Mouse (Mus musculus): ENCODE data around the gene Vmn1r202. TPM values are rescaled to one million over a fixed set of nuclear protein-coding genes. Genes with fewer than 3 reads are reported as not detected.
"Not testable (repeated sequence)": the region's sequence is repeated elsewhere in the genome, so short reads cannot be mapped to it uniquely, and the experiment has no call there.

Gene Vmn1r202
- polyA plus RNA-seq (2015; fragmentation: Nextera tagmentation; extraction: Ambion mirVana) = not detected in 2 replicates

DNA sequence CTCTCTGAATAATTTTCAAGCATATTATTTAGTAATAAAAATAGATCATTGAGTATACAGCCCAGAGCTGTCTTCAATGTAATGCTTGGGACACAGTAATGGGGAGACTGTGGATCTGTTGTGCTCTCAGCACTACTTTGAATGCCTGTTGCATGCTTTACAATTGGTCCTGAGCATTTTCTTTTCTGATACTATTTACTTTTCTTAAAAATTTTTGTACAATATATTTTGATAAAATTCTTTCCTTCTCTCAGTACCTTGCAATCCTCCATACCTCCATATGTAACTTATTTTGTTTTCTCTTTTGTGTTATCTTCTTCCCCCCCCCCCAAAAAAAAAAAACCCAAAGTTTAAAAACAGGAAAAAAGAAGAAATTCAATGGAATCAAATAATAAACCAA is at the start of gene Vmn1r202:
TSS of gene Vmn1r202 (minus strand) at position 101 of the 400 bp plus-strand sequence.
- no peaks in the 10 kb centered on the region for H3K9me3 ChIP-seq (replicated peaks; ENCODE audit: control insufficient read depth, low read length)
- no peaks in the 10 kb centered on the region for H3K4me1 ChIP-seq (ENCODE audit: control insufficient read depth, insufficient read depth, low read length)

DNA sequence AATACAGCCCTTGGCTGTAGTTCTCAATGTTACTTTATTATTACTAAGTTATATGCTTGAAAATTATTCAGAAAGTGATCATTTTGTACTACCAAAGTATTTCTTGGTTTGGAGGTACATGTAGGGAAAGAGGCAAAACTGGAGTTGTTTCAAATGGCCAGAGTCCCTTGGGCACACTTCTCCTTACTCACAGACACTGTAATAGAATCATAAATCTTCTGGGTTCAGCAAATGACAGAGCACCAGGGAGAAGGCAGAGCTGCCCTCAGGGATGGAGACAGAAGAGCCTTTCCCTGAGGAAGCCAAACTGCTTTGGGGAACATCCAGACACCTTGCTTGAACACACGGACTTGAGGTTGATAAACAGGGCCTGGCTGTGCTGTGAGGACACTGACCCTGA is 47.7 kb upstream of the Vmn1r202 start, which contains the start of gene Vmn1r204:
TSS of gene Vmn1r204 (plus strand) at position 301 of the 400 bp plus-strand sequence.
- H3K4me3 ChIP-seq (ENCODE audit: low read length); H3K4me1 ChIP-seq (ENCODE audit: control insufficient read depth, insufficient read depth, low read length); H3K27ac ChIP-seq (ENCODE audit: low read length); H3K9ac ChIP-seq (ENCODE audit: low read length); ATAC-seq (replicated peaks; ENCODE audit: extremely low read depth, insufficient read depth, low FRiP score); H3K36me3 ChIP-seq (ENCODE audit: control insufficient read depth, insufficient read depth); H3K9me3 ChIP-seq (replicated peaks; ENCODE audit: control insufficient read depth, low read length); H3K4me2 ChIP-seq (ENCODE audit: low read depth, low read length); H3K27me3 ChIP-seq (ENCODE audit: control insufficient read depth, insufficient read depth, low read length): not testable (repeated sequence)
- WGBS = 55% methylated on average over 1 of the region's 1 CpGs

More for the DNA sequence above, at the start of gene Vmn1r202:
- H3K36me3 ChIP-seq (ENCODE audit: control insufficient read depth, insufficient read depth) = no peaks in the 10 kb centered on the region
- H3K4me3 ChIP-seq (ENCODE audit: low read length) = no peak within 1 kb of the TSS
- H3K9ac ChIP-seq (ENCODE audit: low read length) = no peak within 1 kb of the TSS
- ATAC-seq (replicated peaks; ENCODE audit: extremely low read depth, insufficient read depth, low FRiP score) = no peak
- no peaks in the 10 kb centered on the region for H3K27me3 ChIP-seq (ENCODE audit: control insufficient read depth, insufficient read depth, low read length)
- H3K27ac ChIP-seq (ENCODE audit: low read length) = no peak within 1 kb of the TSS
- no peak within 1 kb of the TSS for H3K4me2 ChIP-seq (ENCODE audit: low read depth, low read length)

GRCm38 (mm10) chr13:22517814-22518213 is 12.6 kb upstream of the Vmn1r202 start, which contains the start of gene Vmn1r203:
TSS of gene Vmn1r203 (plus strand) at chr13:22518114.
- Histone ChIP-seq H3K27me3 (ENCODE audit: control insufficient read depth, insufficient read depth, low read length) (no peaks in the 10 kb centered on the region), H3K9me3 (replicated peaks; ENCODE audit: control insufficient read depth, low read length) (no peaks in the 10 kb centered on the region), H3K27ac (ENCODE audit: low read length) (no peak within 1 kb of the TSS), H3K36me3 (ENCODE audit: control insufficient read depth, insufficient read depth) (no peaks in the 10 kb centered on the region), H3K4me2 (ENCODE audit: low read depth, low read length) (no peak within 1 kb of the TSS), H3K4me1 (ENCODE audit: control insufficient read depth, insufficient read depth, low read length) (no peaks in the 10 kb centered on the region), H3K9ac (ENCODE audit: low read length) (no peak within 1 kb of the TSS), H3K4me3 (ENCODE audit: low read length) (no peak within 1 kb of the TSS)
- no peak for ATAC-seq (replicated peaks; ENCODE audit: extremely low read depth, insufficient read depth, low FRiP score)

DNA sequence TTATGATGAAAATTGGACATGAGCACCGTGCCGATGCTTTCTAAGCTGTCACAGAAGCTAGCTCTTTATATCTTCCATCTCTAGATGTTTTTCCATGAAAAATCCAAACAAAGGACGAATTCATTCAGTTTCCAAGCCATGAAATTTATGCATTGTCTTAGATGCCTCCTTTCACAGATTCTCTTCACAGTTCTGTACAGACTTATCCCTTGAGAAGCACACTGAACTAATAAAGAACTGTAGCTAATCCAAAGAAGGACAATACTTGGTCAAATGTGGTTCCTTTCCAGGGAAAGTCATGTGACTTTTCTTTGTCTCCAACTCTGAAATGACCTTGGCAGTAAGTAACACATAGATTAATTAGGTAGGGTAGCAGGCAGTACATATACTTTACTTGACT is 2.8 kb downstream of the Vmn1r202 start:
- H3K4me2 ChIP-seq (ENCODE audit: low read depth, low read length) = no peak overlapping the region
- WGBS = 67% methylated on average over 3 of the region's 3 CpGs
- no peak for ATAC-seq (replicated peaks; ENCODE audit: extremely low read depth, insufficient read depth, low FRiP score)

DNA sequence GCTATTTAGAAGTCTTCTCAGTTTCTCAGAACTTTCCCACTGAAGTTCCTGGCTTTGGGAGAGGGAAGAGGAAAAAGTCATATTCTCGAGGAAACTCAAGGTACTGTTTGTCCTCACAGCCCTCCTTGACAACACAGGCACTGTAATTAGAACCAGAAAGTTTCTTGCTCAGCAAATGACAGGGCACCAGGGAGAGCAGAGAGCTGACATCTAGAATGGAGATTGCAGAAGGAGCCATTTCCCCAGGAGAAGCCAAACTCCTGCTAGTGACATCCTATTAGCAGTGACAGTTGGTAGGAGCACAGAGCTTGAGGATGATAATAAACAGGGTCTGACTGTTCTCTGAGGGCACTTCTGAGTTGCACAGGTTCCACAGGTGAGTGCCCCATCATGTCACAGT is 33.6 kb downstream of the Vmn1r202 start, which contains the start of gene Vmn1r201:
TSS of gene Vmn1r201 (plus strand) at position 301 of the 400 bp plus-strand sequence.
- Histone ChIP-seq H3K4me2 (ENCODE audit: low read depth, low read length) (no peak within 1 kb of the TSS), H3K4me3 (ENCODE audit: low read length) (no peak within 1 kb of the TSS), H3K9ac (ENCODE audit: low read length) (no peak within 1 kb of the TSS), H3K9me3 (replicated peaks; ENCODE audit: control insufficient read depth, low read length) (no peaks in the 10 kb centered on the region), H3K4me1 (ENCODE audit: control insufficient read depth, insufficient read depth, low read length) (no peaks in the 10 kb centered on the region), H3K27me3 (ENCODE audit: control insufficient read depth, insufficient read depth, low read length) (no peaks in the 10 kb centered on the region), H3K27ac (ENCODE audit: low read length) (no peak within 1 kb of the TSS), H3K36me3 (ENCODE audit: control insufficient read depth, insufficient read depth) (no peaks in the 10 kb centered on the region)
- ATAC-seq (replicated peaks; ENCODE audit: extremely low read depth, insufficient read depth, low FRiP score) = no peak
- 38% methylated on average over 1 of the region's 1 CpGs for WGBS

More for the DNA sequence above, 2.8 kb downstream of the Vmn1r202 start:
- H3K4me1 ChIP-seq (ENCODE audit: control insufficient read depth, insufficient read depth, low read length) = no peaks in the 10 kb centered on the region
- no peaks in the 10 kb centered on the region for H3K9me3 ChIP-seq (replicated peaks; ENCODE audit: control insufficient read depth, low read length)
- no peaks in the 10 kb centered on the region for H3K36me3 ChIP-seq (ENCODE audit: control insufficient read depth, insufficient read depth)
- no peaks in the 10 kb centered on the region for H3K27me3 ChIP-seq (ENCODE audit: control insufficient read depth, insufficient read depth, low read length)
- H3K9ac ChIP-seq (ENCODE audit: low read length) = no peak overlapping the region
- no peak overlapping the region for H3K4me3 ChIP-seq (ENCODE audit: low read length)
- no peak overlapping the region for H3K27ac ChIP-seq (ENCODE audit: low read length)

DNA sequence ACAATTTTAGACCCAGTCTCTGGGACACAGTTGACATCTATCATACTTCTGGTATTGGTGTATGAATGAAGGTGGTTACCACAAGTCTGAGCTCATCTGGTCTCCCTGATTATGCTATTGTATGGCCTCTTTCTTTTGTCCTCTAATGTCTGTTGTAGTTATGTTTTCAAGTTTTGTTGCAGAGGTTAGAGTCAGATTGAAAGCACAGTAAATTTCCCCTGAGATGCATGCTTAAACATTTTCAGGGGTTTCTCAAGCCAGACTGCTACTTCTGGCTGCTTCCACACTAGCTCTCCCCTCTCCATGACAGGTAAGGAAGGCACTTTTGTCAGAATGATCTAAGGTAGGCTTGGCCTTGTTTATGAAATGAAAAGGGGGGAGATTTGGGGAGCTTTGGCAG is 50.0 kb downstream of the Vmn1r202 start:
- Histone ChIP-seq H3K9ac (ENCODE audit: low read length) (no peak overlapping the region), H3K27ac (ENCODE audit: low read length) (no peak overlapping the region), H3K27me3 (ENCODE audit: control insufficient read depth, insufficient read depth, low read length) (no peaks in the 10 kb centered on the region), H3K4me1 (ENCODE audit: control insufficient read depth, insufficient read depth, low read length) (no peaks in the 10 kb centered on the region), H3K36me3 (ENCODE audit: control insufficient read depth, insufficient read depth) (no peaks in the 10 kb centered on the region), H3K4me3 (ENCODE audit: low read length) (no peak overlapping the region), H3K4me2 (ENCODE audit: low read depth, low read length) (no peak overlapping the region), H3K9me3 (replicated peaks; ENCODE audit: control insufficient read depth, low read length) (no peaks in the 10 kb centered on the region)
- ATAC-seq (replicated peaks; ENCODE audit: extremely low read depth, insufficient read depth, low FRiP score) = no peak

Other genes starting within 250 kb of the Vmn1r202 start
- gene Vmn1r195, start 234.9 kb downstream of the Vmn1r202 start, polyA plus RNA-seq (2015; fragmentation: Nextera tagmentation; extraction: Ambion mirVana) = not detected in 2 replicates
- not detected in 2 replicates for gene Vmn1r196, start 215.5 kb downstream of the Vmn1r202 start, polyA plus RNA-seq (2015; fragmentation: Nextera tagmentation; extraction: Ambion mirVana)
- not detected in 2 replicates for gene Vmn1r197, start 180.8 kb downstream of the Vmn1r202 start, polyA plus RNA-seq (2015; fragmentation: Nextera tagmentation; extraction: Ambion mirVana)
- gene Vmn1r198, start 155.0 kb downstream of the Vmn1r202 start, polyA plus RNA-seq (2015; fragmentation: Nextera tagmentation; extraction: Ambion mirVana) = not detected in 2 replicates
- not detected in 2 replicates for gene Vmn1r199, start 125.6 kb downstream of the Vmn1r202 start, polyA plus RNA-seq (2015; fragmentation: Nextera tagmentation; extraction: Ambion mirVana)
- gene Vmn1r200, start 115.0 kb downstream of the Vmn1r202 start, polyA plus RNA-seq (2015; fragmentation: Nextera tagmentation; extraction: Ambion mirVana) = not detected in 2 replicates
- not detected in 2 replicates for gene Vmn1r201, start 33.5 kb downstream of the Vmn1r202 start, polyA plus RNA-seq (2015; fragmentation: Nextera tagmentation; extraction: Ambion mirVana)
- gene Vmn1r203, start 12.7 kb upstream of the Vmn1r202 start, polyA plus RNA-seq (2015; fragmentation: Nextera tagmentation; extraction: Ambion mirVana) = not detected in 2 replicates
- gene Vmn1r204, start 47.8 kb upstream of the Vmn1r202 start, polyA plus RNA-seq (2015; fragmentation: Nextera tagmentation; extraction: Ambion mirVana) = not detected in 2 replicates
- gene Vmn1r205, start 87.6 kb upstream of the Vmn1r202 start, polyA plus RNA-seq (2015; fragmentation: Nextera tagmentation; extraction: Ambion mirVana) = not detected in 2 replicates
- gene Vmn1r206, start 118.9 kb upstream of the Vmn1r202 start, polyA plus RNA-seq (2015; fragmentation: Nextera tagmentation; extraction: Ambion mirVana) = not detected in 2 replicates
- not detected in 2 replicates for gene Vmn1r207-ps, start 224.2 kb upstream of the Vmn1r202 start, polyA plus RNA-seq (2015; fragmentation: Nextera tagmentation; extraction: Ambion mirVana)